Mouse (Mus musculus) liver, adult 2 months (tissue): ENCODE data around the gene Ralgps1.

ENCODE experiments used
- CTCF ChIP-seq: fragments of 200-500 bp; IDR thresholded peaks from 2 replicates; pipeline ENCODE4 v1.5.1; 2011; ENCODE audit warnings: low read depth, low read length, control low read depth
- POLR2A ChIP-seq: fragments of 200-500 bp; IDR thresholded peaks from 2 replicates; pipeline ENCODE4 v1.6.1; 2011; ENCODE audit warnings: low read length, control low read depth; ENCODE audit not compliant: insufficient read depth; ENCODE audit errors: extremely low read depth

DNA sequence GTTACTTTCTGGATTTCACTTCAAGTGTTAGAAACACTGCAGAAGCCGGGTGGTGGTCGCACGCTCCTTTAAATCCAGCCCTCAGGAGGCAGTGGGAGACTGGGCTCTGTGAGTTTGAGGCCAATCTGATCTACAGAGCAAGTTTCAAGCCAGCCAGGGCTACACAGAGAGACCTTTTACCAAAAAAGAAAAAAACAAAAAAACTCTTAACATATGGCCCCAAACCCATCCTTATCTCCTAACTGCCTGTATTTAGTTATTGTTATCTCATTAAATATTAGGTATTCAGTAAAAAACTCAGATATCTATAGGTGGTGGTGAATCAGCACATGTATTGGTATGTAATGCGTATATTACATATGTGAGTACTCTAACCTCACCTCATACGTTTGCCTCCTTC is 31.4 kb upstream of the Ralgps1 start:
- no peak for TF ChIP-seq POLR2A
- TF ChIP-seq CTCF: no peak
